20 mouse cellular contexts compared by ENCODE assay signal in genomic region chr1:64319155-64319582, GRCm38 (mm10).
A peak's percentile ranks its signal among the peaks of the same experiment; 100 is the strongest.
DNase-seq lines count a peak whose midpoint lies in the region; ATAC-seq lines count a peak whose summit lies in the region.
"Had no signal": no experiment of that assay in that cellular context is flagged by ENCODE, and none has a peak within 500 bp of the region (broad histone marks: within the 10 kb centered on the region; RNA-seq: fewer than 3 reads in every experiment).

No protein-coding gene starts in this region.

- H3K9me3 ChIP-seq in embryonic facial prominence, embryonic 14.5 days (ENCODE audit: control insufficient read depth, low read length) = no peaks in the 10 kb centered on the region
- H3K9me3 ChIP-seq in embryonic facial prominence, embryonic 10.5 days = no peaks in the 10 kb centered on the region
- H3K9me3 ChIP-seq: embryonic facial prominence, embryonic 15.5 days; forebrain, embryonic 10.5 days; heart, embryonic 15.5 days; hindbrain, embryonic 15.5 days had no signal

- H3K4me1 ChIP-seq in embryonic facial prominence, embryonic 14.5 days (ENCODE audit: control insufficient read depth, insufficient read depth, low read length) = peaks cover 6% of the 10 kb centered on the region
- H3K4me1 ChIP-seq in embryonic facial prominence, embryonic 10.5 days = no peaks in the 10 kb centered on the region
- H3K4me1 ChIP-seq: embryonic facial prominence, embryonic 15.5 days; hindbrain, embryonic 15.5 days had no signal

- no peaks in the 10 kb centered on the region for H3K27me3 ChIP-seq in embryonic facial prominence, embryonic 14.5 days (replicated peaks; ENCODE audit: control insufficient read depth, insufficient read depth, low read length)
- H3K27me3 ChIP-seq in embryonic facial prominence, embryonic 10.5 days (replicated peaks; ENCODE audit: low read depth, poor library complexity, severe bottlenecking) = no peaks in the 10 kb centered on the region
- H3K27me3 ChIP-seq: CH12.LX; embryonic facial prominence, embryonic 15.5 days; heart, embryonic 15.5 days; hindbrain, embryonic 15.5 days had no signal

- 60% methylated on average over 3 of the region's 3 CpGs for whole genome bisulfite sequencing in embryonic facial prominence, embryonic 14.5 days
- WGBS in embryonic facial prominence, embryonic 10.5 days = 76% methylated on average over 3 of the region's 3 CpGs

- H3K9ac ChIP-seq in embryonic facial prominence, embryonic 14.5 days (ENCODE audit: low read depth, low read length) = no peak overlapping the region
- H3K9ac ChIP-seq: embryonic facial prominence, embryonic 15.5 days; heart, embryonic 15.5 days; hindbrain, embryonic 15.5 days had no signal

- no peak overlapping the region for H3K4me2 ChIP-seq in embryonic facial prominence, embryonic 14.5 days (ENCODE audit: low read depth, low read length)
- H3K4me2 ChIP-seq: embryonic facial prominence, embryonic 15.5 days; heart, embryonic 11.5 days; heart, embryonic 15.5 days; hindbrain, embryonic 15.5 days had no signal

- H3K4me3 ChIP-seq in embryonic facial prominence, embryonic 14.5 days (ENCODE audit: low read depth, low read length) = no peak overlapping the region
- H3K4me3 ChIP-seq in embryonic facial prominence, embryonic 10.5 days = no peak overlapping the region
- H3K4me3 ChIP-seq: embryonic facial prominence, embryonic 15.5 days; erythroblast, embryonic 14.5 days; forebrain, embryonic 10.5 days; heart, embryonic 15.5 days; hindbrain, embryonic 15.5 days had no signal

- ATAC-seq in embryonic facial prominence, embryonic 14.5 days (ENCODE audit: low read depth) = peak; percentile 68; the same call in 1 of the 2 replicates
- no peak for ATAC-seq in inflammation-experienced regulatory T-cells, adult 6 months
- ATAC-seq: forebrain, embryonic 14.5 days; intestine, postnatal 0 days had no signal

- H3K36me3 ChIP-seq in embryonic facial prominence, embryonic 14.5 days (ENCODE audit: control insufficient read depth, insufficient read depth, low read length) = no peaks in the 10 kb centered on the region
- no peaks in the 10 kb centered on the region for H3K36me3 ChIP-seq in embryonic facial prominence, embryonic 10.5 days (replicated peaks)
- H3K36me3 ChIP-seq: embryonic facial prominence, embryonic 15.5 days; forebrain, embryonic 10.5 days; heart, embryonic 15.5 days; hindbrain, embryonic 15.5 days had no signal

- no peak for DNase-seq in embryonic facial prominence, embryonic 14.5 days (ENCODE audit: low spot score)
- no peak for DNase-seq in embryonic facial prominence, embryonic 10.5 days (ENCODE audit: low spot score)
- DNase-seq in retina, postnatal 1 day = peak; percentile 20
- no peak for DNase-seq in retina, embryonic 14.5 days (ENCODE audit: low spot score)
- DNase-seq in NIH3T3 (ENCODE audit: low read depth) = peak; percentile 27
- DNase-seq: adrenal gland, postnatal 25 days; gastrocnemius, postnatal 36 days; heart, adult 18-20 months; heart, postnatal 14 days; kidney, adult 8-10 months had no signal

- H3K27ac ChIP-seq in embryonic facial prominence, embryonic 14.5 days (replicated peaks; ENCODE audit: low read depth, low read length) = no peak overlapping the region
- no peak overlapping the region for H3K27ac ChIP-seq in embryonic facial prominence, embryonic 10.5 days (replicated peaks)
- H3K27ac ChIP-seq: embryonic facial prominence, embryonic 15.5 days; forebrain, embryonic 10.5 days; heart, embryonic 15.5 days; hindbrain, embryonic 15.5 days had no signal

Comparison
In these comparisons a context has a peak if more than half of its experiments do, and no peak if none do; other contexts are left out.
1. DNase-seq: peak in retina, postnatal 1 day (single experiment) and NIH3T3 (single experiment); none in embryonic facial prominence, embryonic 14.5 days (single experiment), embryonic facial prominence, embryonic 10.5 days (single experiment) and retina, embryonic 14.5 days (single experiment).